9 mouse cellular contexts compared by ENCODE assay signal in genomic region chr4:151073108-151073744, GRCm38 (mm10). TPM values are rescaled to one million over a fixed set of nuclear protein-coding genes. Genes with fewer than 3 reads are reported as not detected.
DNase-seq lines count a peak whose midpoint lies in the region; ATAC-seq and TF ChIP-seq lines count a peak whose summit lies in the region.
"Had no signal": no experiment of that assay in that cellular context is flagged by ENCODE, and none has a peak within 500 bp of the region (broad histone marks: within the 10 kb centered on the region; RNA-seq: fewer than 3 reads in every experiment).

No protein-coding gene starts in this region.

- no peaks in the 10 kb centered on the region for H3K79me2 ChIP-seq in CH12.LX (replicated peaks; ENCODE audit: control insufficient read depth, extremely low read depth, insufficient read depth, poor library complexity, severe bottlenecking)

- no peaks in the 10 kb centered on the region for H3K36me3 ChIP-seq in CH12.LX (replicated peaks in 1 of 2; ENCODE audit: control insufficient read depth in 1 of 2, insufficient read depth in 1 of 2, low read length in 1 of 2)
- peaks cover 35% of the 10 kb centered on the region for H3K36me3 ChIP-seq in embryonic facial prominence, embryonic 14.5 days (ENCODE audit: control insufficient read depth, insufficient read depth, low read length)
- H3K36me3 ChIP-seq in heart, postnatal 0 days (replicated peaks; ENCODE audit: control insufficient read depth, insufficient read depth, low read length): peaks cover 39% of the 10 kb centered on the region
- H3K36me3 ChIP-seq in liver, embryonic 16.5 days (ENCODE audit: control insufficient read depth, insufficient read depth): no peaks in the 10 kb centered on the region
- H3K36me3 ChIP-seq in neural tube, embryonic 13.5 days: peaks cover 99% of the 10 kb centered on the region
- H3K36me3 ChIP-seq in testis, adult 2 months (ENCODE audit: control insufficient read depth, insufficient read depth, low read length): no peaks in the 10 kb centered on the region

- no peak for TF ChIP-seq POLR2A in CH12.LX (IDR thresholded peaks at IDR 0.05; ENCODE audit: low read depth, low read length)
- no peak for TF ChIP-seq POLR2A in testis, adult 2 months (IDR thresholded peaks at IDR 0.05; ENCODE audit: control insufficient read depth, low read depth, low read length)

- no peak overlapping the region for H3K27ac ChIP-seq in CH12.LX (ENCODE audit: insufficient read depth, low read depth)
- no peak overlapping the region for H3K27ac ChIP-seq in embryonic facial prominence, embryonic 14.5 days (replicated peaks; ENCODE audit: low read depth, low read length)
- H3K27ac ChIP-seq in heart, postnatal 0 days (ENCODE audit: low read depth): no peak overlapping the region
- no peak overlapping the region for H3K27ac ChIP-seq in liver, embryonic 16.5 days (ENCODE audit: low read length)
- no peak overlapping the region for H3K27ac ChIP-seq in neural tube, embryonic 13.5 days (replicated peaks)
- no peak overlapping the region for H3K27ac ChIP-seq in testis, adult 2 months (ENCODE audit: control insufficient read depth, insufficient read depth, low read depth, low read length)
- H3K27ac ChIP-seq: embryonic facial prominence, embryonic 12.5 days had no signal

- no peaks in the 10 kb centered on the region for H3K9me3 ChIP-seq in CH12.LX (replicated peaks; ENCODE audit: low read length)
- no peaks in the 10 kb centered on the region for H3K9me3 ChIP-seq in embryonic facial prominence, embryonic 14.5 days (ENCODE audit: control insufficient read depth, low read length)
- no peaks in the 10 kb centered on the region for H3K9me3 ChIP-seq in heart, postnatal 0 days (replicated peaks; ENCODE audit: control insufficient read depth, low read length)
- no peaks in the 10 kb centered on the region for H3K9me3 ChIP-seq in liver, embryonic 16.5 days (replicated peaks; ENCODE audit: control insufficient read depth, low read length)
- no peaks in the 10 kb centered on the region for H3K9me3 ChIP-seq in neural tube, embryonic 13.5 days
- H3K9me3 ChIP-seq: embryonic facial prominence, embryonic 12.5 days had no signal

- no peak overlapping the region for H3K4me3 ChIP-seq in CH12.LX (replicated peaks in 1 of 3; ENCODE audit: low read depth in 2 of 3, low read length in 2 of 3, poor library complexity in 1 of 3)
- H3K4me3 ChIP-seq in embryonic facial prominence, embryonic 14.5 days (ENCODE audit: low read depth, low read length): no peak overlapping the region
- no peak overlapping the region for H3K4me3 ChIP-seq in heart, postnatal 0 days (ENCODE audit: low read depth, low read length)
- H3K4me3 ChIP-seq in liver, embryonic 16.5 days (ENCODE audit: low read depth, low read length): no peak overlapping the region
- no peak overlapping the region for H3K4me3 ChIP-seq in neural tube, embryonic 13.5 days
- H3K4me3 ChIP-seq in testis, adult 2 months (ENCODE audit: control insufficient read depth, low read depth, low read length): no peak overlapping the region
- H3K4me3 ChIP-seq: embryonic facial prominence, embryonic 12.5 days had no signal

- peak; percentile 57 for DNase-seq in CH12.LX (ENCODE audit: extremely low read depth)
- DNase-seq in adrenal gland, postnatal 36 days: peak; percentile 74 to 82
- DNase-seq in embryonic facial prominence, embryonic 14.5 days (ENCODE audit: low spot score): peak; percentile 75
- DNase-seq in heart, postnatal 0 days (ENCODE audit: low spot score): peak; percentile 62
- peak; percentile 86 for DNase-seq in kidney, postnatal 10 days

- TF ChIP-seq CTCF in CH12.LX (conservative IDR thresholded peaks at IDR 0.05 in 1 of 2, IDR thresholded peaks at IDR 0.05 in 1 of 2; ENCODE audit: low read depth in 2 of 2, low read length in 2 of 2): peak; percentile 50 to 84
- TF ChIP-seq CTCF in heart, postnatal 0 days (IDR thresholded peaks at IDR 0.05; ENCODE audit: low read depth): peak; percentile 89
- TF ChIP-seq CTCF in testis, adult 2 months (IDR thresholded peaks at IDR 0.05; ENCODE audit: control insufficient read depth, insufficient read depth, insufficient replicate concordance, low read depth, low read length): peak; percentile 30; the same call in 1 of the 2 replicates

- TF ChIP-seq RAD21 in CH12.LX (IDR thresholded peaks at IDR 0.05; ENCODE audit: low read depth, low read length): peak; percentile 86

- peak; percentile 67; the same call in 1 of the 2 replicates for ATAC-seq in embryonic facial prominence, embryonic 14.5 days (ENCODE audit: low read depth)
- ATAC-seq in heart, postnatal 0 days (ENCODE audit: insufficient read depth, low read depth): peak; percentile 53
- ATAC-seq in liver, embryonic 16.5 days (ENCODE audit: low read depth): 0 out of 2 replicates have a peak, but pooled peaks have one; percentile 21
- peak; percentile 68 for ATAC-seq in neural tube, embryonic 13.5 days (ENCODE audit: low read depth)

- no peaks in the 10 kb centered on the region for H3K4me1 ChIP-seq in CH12.LX (ENCODE audit: control insufficient read depth in 1 of 2, insufficient read depth in 2 of 2)
- H3K4me1 ChIP-seq in embryonic facial prominence, embryonic 14.5 days (ENCODE audit: control insufficient read depth, insufficient read depth, low read length): no peaks in the 10 kb centered on the region
- H3K4me1 ChIP-seq in heart, postnatal 0 days (ENCODE audit: control insufficient read depth, insufficient read depth): no peaks in the 10 kb centered on the region
- no peaks in the 10 kb centered on the region for H3K4me1 ChIP-seq in liver, embryonic 16.5 days (ENCODE audit: control insufficient read depth, low read depth, low read length)
- no peaks in the 10 kb centered on the region for H3K4me1 ChIP-seq in neural tube, embryonic 13.5 days (replicated peaks)
- no peaks in the 10 kb centered on the region for H3K4me1 ChIP-seq in testis, adult 2 months (ENCODE audit: control insufficient read depth, insufficient read depth, low read length)
- H3K4me1 ChIP-seq: embryonic facial prominence, embryonic 12.5 days had no signal

- peaks cover 27% of the 10 kb centered on the region for H3K27me3 ChIP-seq in CH12.LX (replicated peaks)
- H3K27me3 ChIP-seq in embryonic facial prominence, embryonic 14.5 days (replicated peaks; ENCODE audit: control insufficient read depth, insufficient read depth, low read length): no peaks in the 10 kb centered on the region
- H3K27me3 ChIP-seq in heart, postnatal 0 days (ENCODE audit: control insufficient read depth, insufficient read depth, low read length): no peaks in the 10 kb centered on the region
- no peaks in the 10 kb centered on the region for H3K27me3 ChIP-seq in liver, embryonic 16.5 days (ENCODE audit: control insufficient read depth, insufficient read depth, low read depth, low read length)
- no peaks in the 10 kb centered on the region for H3K27me3 ChIP-seq in neural tube, embryonic 13.5 days
- no peaks in the 10 kb centered on the region for H3K27me3 ChIP-seq in testis, adult 2 months (ENCODE audit: control insufficient read depth, insufficient read depth, low read length)
- H3K27me3 ChIP-seq: embryonic facial prominence, embryonic 12.5 days had no signal

- WGBS in embryonic facial prominence, embryonic 14.5 days: 49% methylated on average over 13 of the region's 13 CpGs
- WGBS in heart, postnatal 0 days: 45% methylated on average over 13 of the region's 13 CpGs
- WGBS in liver, embryonic 16.5 days (ENCODE audit: insufficient replicate concordance): 36% methylated on average over 13 of the region's 13 CpGs
- 61% methylated on average over 13 of the region's 13 CpGs for WGBS in neural tube, embryonic 13.5 days

- dilution Hi-C loops in CH12.LX (cut with MboI; ENCODE audit: extremely low pct_ligation_motif_present, extremely low pct_unique_long_range_greater_than_20kb, low sequenced_read_pairs): no loop called here

- TF ChIP-seq EP300 in CH12.LX (IDR thresholded peaks at IDR 0.05; ENCODE audit: low read length): no peak
- TF ChIP-seq EP300 in heart, postnatal 0 days (IDR thresholded peaks at IDR 0.05; ENCODE audit: low read depth): no peak

- no peak overlapping the region for H3K4me2 ChIP-seq in CH12.LX (ENCODE audit: insufficient read depth, low read depth, poor library complexity, severe bottlenecking)
- no peak overlapping the region for H3K4me2 ChIP-seq in embryonic facial prominence, embryonic 14.5 days (ENCODE audit: low read depth, low read length)
- H3K4me2 ChIP-seq in heart, postnatal 0 days (ENCODE audit: low read depth, low read length): no peak overlapping the region
- no peak overlapping the region for H3K4me2 ChIP-seq in liver, embryonic 16.5 days (ENCODE audit: low read depth, low read length)
- no peak overlapping the region for H3K4me2 ChIP-seq in neural tube, embryonic 13.5 days
- H3K4me2 ChIP-seq: embryonic facial prominence, embryonic 12.5 days had no signal

- in situ Hi-C loops in CH12.LX (cut with MboI; ENCODE audit: low pct_ligation_motif_present, low pct_unique_long_range_greater_than_20kb, low sequenced_read_pairs): no loop called here

- H3K9ac ChIP-seq in CH12.LX (ENCODE audit: insufficient read depth, low read depth): no peak overlapping the region
- no peak overlapping the region for H3K9ac ChIP-seq in embryonic facial prominence, embryonic 14.5 days (ENCODE audit: low read depth, low read length)
- no peak overlapping the region for H3K9ac ChIP-seq in heart, postnatal 0 days (replicated peaks; ENCODE audit: low read depth, low read length)
- no peak overlapping the region for H3K9ac ChIP-seq in liver, embryonic 16.5 days (ENCODE audit: low read depth, low read length)
- H3K9ac ChIP-seq in neural tube, embryonic 13.5 days: no peak overlapping the region
- H3K9ac ChIP-seq: embryonic facial prominence, embryonic 12.5 days had no signal

RNA-seq across cellular contexts. Expression of gene Vamp3, which starts 15.5 kb away (rescaled TPM):
- total RNA-seq in CH12.LX (2012; rRNA removed): 29.2 and 33.8 TPM in 2 replicates
- total RNA-seq in CH12.LX (2014; rRNA removed): 68.4 and 72.7 TPM in 2 replicates
- polyA plus RNA-seq in CH12.LX (2012; ENCODE audit: insufficient read length, low read depth): 43.5 and 44.1 TPM in 2 replicates
- 10 to 100 TPM; 74.9 to 86.0 TPM for total RNA-seq in adrenal gland, postnatal 36 days (2021)
- polyA plus RNA-seq in embryonic facial prominence, embryonic 14.5 days (2014; fragmentation: Nextera tagmentation; extraction: Ambion mirVana): 51.7 and 54.5 TPM in 2 replicates
- 63.6 and 75.8 TPM in 2 replicates for total RNA-seq in heart, postnatal 0 days (2014; rRNA removed; ENCODE audit: low replicate concordance)
- polyA plus RNA-seq in heart, postnatal 0 days (2015; fragmentation: Nextera tagmentation; extraction: Ambion mirVana): 82.3 and 83.2 TPM in 2 replicates
- 29.9 and 32.5 TPM in 2 replicates for polyA plus RNA-seq in liver, embryonic 16.5 days (2015; fragmentation: Nextera tagmentation; extraction: Ambion mirVana)
- 55.6 and 69.1 TPM in 2 replicates for polyA plus RNA-seq in neural tube, embryonic 13.5 days (2015; fragmentation: Nextera tagmentation; extraction: Ambion mirVana)
- polyA plus RNA-seq in testis, adult 2 months (2012; rRNA removed): 39.9 and 47.1 TPM in 2 replicates

RNA-seq across cellular contexts. Expression of gene Gm13090, which starts 16.1 kb away (rescaled TPM):
- total RNA-seq in CH12.LX (2012; rRNA removed): not detected in 2 replicates
- not detected in 2 replicates for total RNA-seq in CH12.LX (2014; rRNA removed)
- not detected in 2 replicates for polyA plus RNA-seq in CH12.LX (2012; ENCODE audit: insufficient read length, low read depth)
- total RNA-seq in adrenal gland, postnatal 36 days (2021): not detected
- not detected in 2 replicates for polyA plus RNA-seq in embryonic facial prominence, embryonic 14.5 days (2014; fragmentation: Nextera tagmentation; extraction: Ambion mirVana)
- total RNA-seq in heart, postnatal 0 days (2014; rRNA removed; ENCODE audit: low replicate concordance): not detected in 2 replicates
- 0.26 TPM in 1 of 2 replicates, not detected in the other for polyA plus RNA-seq in heart, postnatal 0 days (2015; fragmentation: Nextera tagmentation; extraction: Ambion mirVana)
- not detected in 2 replicates for polyA plus RNA-seq in liver, embryonic 16.5 days (2015; fragmentation: Nextera tagmentation; extraction: Ambion mirVana)
- 0.36 TPM in 1 of 2 replicates, not detected in the other for polyA plus RNA-seq in neural tube, embryonic 13.5 days (2015; fragmentation: Nextera tagmentation; extraction: Ambion mirVana)
- polyA plus RNA-seq in testis, adult 2 months (2012; rRNA removed): not detected in 2 replicates
- polyA plus RNA-seq: embryonic facial prominence, embryonic 12.5 days had no signal

RNA-seq across cellular contexts. Expression of gene Per3, which starts 28.8 kb away (rescaled TPM):
- total RNA-seq in CH12.LX (2012; rRNA removed): 0.29 and 0.81 TPM in 2 replicates
- 0.56 and 0.76 TPM in 2 replicates for total RNA-seq in CH12.LX (2014; rRNA removed)
- polyA plus RNA-seq in CH12.LX (2012; ENCODE audit: insufficient read length, low read depth): 0.46 and 0.74 TPM in 2 replicates
- 10 to 100 TPM; 12.3 to 25.1 TPM for total RNA-seq in adrenal gland, postnatal 36 days (2021)
- 6.0 and 6.7 TPM in 2 replicates for polyA plus RNA-seq in embryonic facial prominence, embryonic 14.5 days (2014; fragmentation: Nextera tagmentation; extraction: Ambion mirVana)
- total RNA-seq in heart, postnatal 0 days (2014; rRNA removed; ENCODE audit: low replicate concordance): 14.4 and 28.7 TPM in 2 replicates
- 13.4 and 17.3 TPM in 2 replicates for polyA plus RNA-seq in heart, postnatal 0 days (2015; fragmentation: Nextera tagmentation; extraction: Ambion mirVana)
- 2.9 and 3.8 TPM in 2 replicates for polyA plus RNA-seq in liver, embryonic 16.5 days (2015; fragmentation: Nextera tagmentation; extraction: Ambion mirVana)
- polyA plus RNA-seq in neural tube, embryonic 13.5 days (2015; fragmentation: Nextera tagmentation; extraction: Ambion mirVana): 3.7 and 3.9 TPM in 2 replicates
- polyA plus RNA-seq in testis, adult 2 months (2012; rRNA removed): 5.7 and 6.5 TPM in 2 replicates

Comparison
In these comparisons a context has a peak if more than half of its experiments do, and no peak if none do; other contexts are left out.
1. CTCF ChIP-seq: peak in every context shown above with its lines; median percentile 89 in heart, postnatal 0 days; 67 in CH12.LX; 30 in testis, adult 2 months.